Mouse (Mus musculus): Measurements from ENCODE around the gene Gli3. TPM values are rescaled to one million over a fixed set of nuclear protein-coding genes. Genes with fewer than 3 reads are reported as not detected.

Gli3 gene
- total and polyA plus RNA-seq, 3 experiments = 0.11 TPM; not detected in 2

DNA sequence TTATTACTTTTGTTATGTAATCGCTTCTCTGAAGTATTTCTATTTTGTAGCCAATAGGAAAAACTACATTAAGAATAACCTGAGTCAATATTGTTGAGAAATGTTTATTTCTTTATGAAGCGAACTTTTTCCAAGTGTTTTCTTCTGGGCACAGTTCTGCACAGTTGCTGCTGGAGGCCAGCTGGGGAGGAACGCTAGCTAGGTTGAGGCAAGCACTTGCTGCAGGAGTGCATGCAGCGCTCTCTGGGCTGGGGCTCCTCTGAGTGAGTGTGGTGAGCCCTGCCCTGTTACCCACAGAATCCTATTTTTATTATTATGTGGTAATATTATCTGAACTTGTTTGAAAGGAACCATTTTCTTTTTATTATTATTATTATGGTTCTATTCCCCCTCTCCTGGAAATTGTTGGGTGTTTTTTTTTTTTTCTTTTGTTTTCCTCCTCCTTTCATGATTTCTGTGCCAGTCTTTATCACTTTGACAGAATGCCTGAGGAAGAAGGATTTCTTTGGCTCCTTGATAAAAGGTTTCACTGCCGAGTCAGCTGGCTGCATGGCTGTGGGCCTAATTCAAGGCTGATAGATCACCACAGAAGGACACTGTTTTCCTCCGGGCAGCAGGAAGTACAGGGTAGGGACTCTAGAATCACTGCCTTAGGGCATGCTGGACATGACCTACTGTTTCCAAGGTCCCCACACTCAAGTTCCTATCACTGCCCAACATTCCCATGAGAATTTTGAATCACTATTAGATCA, 225.2 kb downstream of the Gli3 start:
- no peaks in the 10 kb centered on the region for H3K36me3 ChIP-seq (replicated peaks)
- H3K9me3 ChIP-seq (replicated peaks) = no peaks in the 10 kb centered on the region
- no peak overlapping the region for H3K4me3 ChIP-seq (ENCODE audit: low read depth, low read length)
- ATAC-seq (ENCODE audit: extremely low read depth, insufficient number of reproducible peaks, low FRiP score, poor library complexity, severe bottlenecking) (no peak), DNase-seq (ENCODE audit: low spot score) (no peak)
- H3K27me3 ChIP-seq (ENCODE audit: insufficient read depth, low read length) = no peaks in the 10 kb centered on the region
- no peaks in the 10 kb centered on the region for H3K4me1 ChIP-seq (ENCODE audit: insufficient read depth, low read depth, low read length)
- TF ChIP-seq POLR2AphosphoS5 (IDR thresholded peaks at IDR 0.05; ENCODE audit: insufficient replicate concordance, low read depth, low read length) (no peak), GATA1 (IDR thresholded peaks at IDR 0.05; ENCODE audit: borderline replicate concordance, low read length) (no peak), TAL1 (conservative IDR thresholded peaks at IDR 0.05; ENCODE audit: low read depth, low read length) (no peak), GATA2 (IDR thresholded peaks at IDR 0.05; ENCODE audit: borderline replicate concordance, low read depth, low read length) (no peak), CTCF (IDR thresholded peaks at IDR 0.05; ENCODE audit: low read depth, low read length) (no peak)

DNA sequence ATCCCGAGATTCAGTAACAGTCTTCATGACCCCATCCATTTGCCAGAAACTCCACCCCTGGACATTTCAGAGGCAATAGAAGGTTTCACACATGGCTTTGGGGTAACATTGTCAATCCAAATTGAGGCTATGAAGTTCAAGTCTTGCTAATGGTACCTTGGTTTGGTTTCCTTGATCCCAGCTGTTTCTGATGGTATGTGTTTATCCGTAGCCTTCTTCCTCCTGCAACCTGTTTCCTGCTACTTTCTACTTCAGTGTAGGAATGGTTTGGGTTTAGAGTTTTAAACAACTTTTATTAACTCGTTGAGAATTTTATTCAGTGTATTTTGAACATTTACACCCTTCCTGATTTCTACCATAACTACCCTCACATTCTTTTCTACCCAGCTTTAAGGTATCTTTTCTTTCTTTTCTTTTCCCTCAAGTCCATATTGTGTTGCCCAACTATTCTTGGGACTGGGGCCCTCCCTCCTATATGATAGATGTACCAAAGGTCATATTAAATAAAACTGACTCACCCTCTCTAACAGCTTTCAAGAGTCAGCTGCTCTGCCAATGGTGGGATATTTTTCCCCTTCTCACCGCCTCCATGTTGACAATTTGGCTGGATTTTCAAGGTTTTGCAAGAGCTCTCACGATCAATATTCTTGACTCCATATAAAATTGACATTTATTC, 225.9 kb downstream of the Gli3 start:
- DNase-seq (ENCODE audit: low spot score) (no peak), ATAC-seq (ENCODE audit: extremely low read depth, insufficient number of reproducible peaks, low FRiP score, poor library complexity, severe bottlenecking) (no peak)
- no peak for TF ChIP-seq GATA2 (IDR thresholded peaks at IDR 0.05; ENCODE audit: borderline replicate concordance, low read depth, low read length)
- TF ChIP-seq CTCF (IDR thresholded peaks at IDR 0.05; ENCODE audit: low read depth, low read length) = no peak
- no peak for TF ChIP-seq TAL1 (conservative IDR thresholded peaks at IDR 0.05; ENCODE audit: low read depth, low read length)
- TF ChIP-seq POLR2AphosphoS5 (IDR thresholded peaks at IDR 0.05; ENCODE audit: insufficient replicate concordance, low read depth, low read length) = no peak
- TF ChIP-seq GATA1 (IDR thresholded peaks at IDR 0.05; ENCODE audit: borderline replicate concordance, low read length) = no peak
- H3K4me1 ChIP-seq (ENCODE audit: insufficient read depth, low read depth, low read length) = no peaks in the 10 kb centered on the region
- no peaks in the 10 kb centered on the region for H3K36me3 ChIP-seq (replicated peaks)
- no peak overlapping the region for H3K4me3 ChIP-seq (ENCODE audit: low read depth, low read length)
- H3K27me3 ChIP-seq (ENCODE audit: insufficient read depth, low read length) = no peaks in the 10 kb centered on the region
- H3K9me3 ChIP-seq (replicated peaks) = no peaks in the 10 kb centered on the region

DNA sequence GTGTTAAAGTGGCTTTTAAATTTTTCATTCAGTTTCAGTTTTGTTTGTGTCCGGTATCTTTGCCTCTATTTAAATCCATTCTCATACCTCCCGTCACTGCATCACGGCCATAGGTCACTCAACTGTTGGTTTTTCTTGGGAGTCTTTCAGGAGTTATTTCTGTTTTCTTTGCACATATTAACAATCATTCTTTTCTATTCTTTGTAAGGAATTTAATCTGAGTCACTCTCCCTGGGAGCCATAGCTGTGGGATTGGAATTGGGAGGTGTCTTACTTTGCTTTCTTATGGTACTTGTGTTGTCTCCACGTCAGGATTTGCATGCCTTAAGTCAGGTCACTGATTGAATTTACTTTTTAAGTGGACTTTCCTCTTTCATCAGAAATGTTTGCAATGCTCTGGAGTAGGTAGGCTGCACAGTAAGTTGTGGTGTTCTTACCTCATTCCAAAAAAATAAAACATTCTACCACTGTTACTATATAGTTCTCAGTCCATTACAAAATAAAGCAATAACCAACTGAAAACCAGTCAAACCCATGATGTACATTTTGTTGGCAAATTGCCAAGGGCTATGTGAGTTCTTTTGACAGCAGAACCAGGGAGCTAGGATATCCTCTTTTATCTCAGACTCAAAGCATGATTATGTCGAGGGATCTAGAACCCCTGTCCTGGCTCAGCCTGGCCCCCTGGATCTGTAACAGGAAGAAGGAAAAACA, 228.9 kb downstream of the Gli3 start:
- DNase-seq (ENCODE audit: low spot score) = no peak
- no peak for ATAC-seq (ENCODE audit: extremely low read depth, insufficient number of reproducible peaks, low FRiP score, poor library complexity, severe bottlenecking)
- H3K36me3 ChIP-seq (replicated peaks) = no peaks in the 10 kb centered on the region
- H3K4me1 ChIP-seq (ENCODE audit: insufficient read depth, low read depth, low read length) = no peaks in the 10 kb centered on the region
- H3K9me3 ChIP-seq (replicated peaks) = no peaks in the 10 kb centered on the region
- no peak for TF ChIP-seq CTCF (IDR thresholded peaks at IDR 0.05; ENCODE audit: low read depth, low read length)
- TF ChIP-seq TAL1 (conservative IDR thresholded peaks at IDR 0.05; ENCODE audit: low read depth, low read length) = no peak
- no peak for TF ChIP-seq GATA2 (IDR thresholded peaks at IDR 0.05; ENCODE audit: borderline replicate concordance, low read depth, low read length)
- TF ChIP-seq POLR2AphosphoS5 (IDR thresholded peaks at IDR 0.05; ENCODE audit: insufficient replicate concordance, low read depth, low read length) = no peak
- no peak for TF ChIP-seq GATA1 (IDR thresholded peaks at IDR 0.05; ENCODE audit: borderline replicate concordance, low read length)
- H3K27me3 ChIP-seq (ENCODE audit: insufficient read depth, low read length) = no peaks in the 10 kb centered on the region; the same call in 1 of the 2 replicates
- no peak overlapping the region for H3K4me3 ChIP-seq (ENCODE audit: low read depth, low read length)

DNA sequence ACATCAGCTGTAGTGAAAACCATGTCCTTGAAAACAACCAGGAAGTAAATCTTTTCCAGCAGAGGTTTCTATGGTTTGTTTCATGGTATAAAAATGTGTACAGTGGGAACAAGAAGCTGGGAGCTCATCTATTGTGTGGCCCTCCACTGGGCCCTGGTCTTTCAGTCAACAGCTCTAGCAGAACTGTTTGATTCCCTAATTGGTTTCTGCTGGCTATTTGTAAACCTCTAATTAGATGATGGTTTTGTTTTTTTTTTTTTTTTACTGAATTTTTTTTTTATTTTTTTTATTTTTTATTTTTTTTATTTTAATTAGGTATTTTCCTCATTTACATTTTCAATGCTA, 229.4 kb downstream of the Gli3 start:
- no peaks in the 10 kb centered on the region for H3K36me3 ChIP-seq (replicated peaks)
- ATAC-seq (ENCODE audit: extremely low read depth, insufficient number of reproducible peaks, low FRiP score, poor library complexity, severe bottlenecking) = no peak
- no peak for DNase-seq (ENCODE audit: low spot score)
- no peaks in the 10 kb centered on the region; the same call in 1 of the 2 replicates for H3K27me3 ChIP-seq (ENCODE audit: insufficient read depth, low read length)
- TF ChIP-seq TAL1 (conservative IDR thresholded peaks at IDR 0.05; ENCODE audit: low read depth, low read length) (no peak), GATA1 (IDR thresholded peaks at IDR 0.05; ENCODE audit: borderline replicate concordance, low read length) (no peak), POLR2AphosphoS5 (IDR thresholded peaks at IDR 0.05; ENCODE audit: insufficient replicate concordance, low read depth, low read length) (no peak), GATA2 (IDR thresholded peaks at IDR 0.05; ENCODE audit: borderline replicate concordance, low read depth, low read length) (no peak), CTCF (IDR thresholded peaks at IDR 0.05; ENCODE audit: low read depth, low read length) (no peak)
- no peaks in the 10 kb centered on the region for H3K4me1 ChIP-seq (ENCODE audit: insufficient read depth, low read depth, low read length)
- H3K9me3 ChIP-seq (replicated peaks) = no peaks in the 10 kb centered on the region
- no peak overlapping the region for H3K4me3 ChIP-seq (ENCODE audit: low read depth, low read length)

- H3K4me1 ChIP-seq (ENCODE audit: insufficient read depth, low read depth, low read length) = no peaks in the 10 kb centered on the region
- no peaks in the 10 kb centered on the region; the same call in 1 of the 2 replicates for H3K27me3 ChIP-seq (ENCODE audit: insufficient read depth, low read length)
- ATAC-seq (ENCODE audit: extremely low read depth, insufficient number of reproducible peaks, low FRiP score, poor library complexity, severe bottlenecking) (no peak), DNase-seq (ENCODE audit: low spot score) (no peak)
- no peak overlapping the region for H3K4me3 ChIP-seq (ENCODE audit: low read depth, low read length)
- no peak for TF ChIP-seq POLR2AphosphoS5 (IDR thresholded peaks at IDR 0.05; ENCODE audit: insufficient replicate concordance, low read depth, low read length)
- TF ChIP-seq GATA1 (IDR thresholded peaks at IDR 0.05; ENCODE audit: borderline replicate concordance, low read length) = no peak
- TF ChIP-seq TAL1 (conservative IDR thresholded peaks at IDR 0.05; ENCODE audit: low read depth, low read length) = no peak
- TF ChIP-seq GATA2 (IDR thresholded peaks at IDR 0.05; ENCODE audit: borderline replicate concordance, low read depth, low read length) = no peak
- no peak for TF ChIP-seq CTCF (IDR thresholded peaks at IDR 0.05; ENCODE audit: low read depth, low read length)
- no peaks in the 10 kb centered on the region for H3K36me3 ChIP-seq (replicated peaks)
- no peaks in the 10 kb centered on the region for H3K9me3 ChIP-seq (replicated peaks)
Observed at GRCm38 (mm10) chr13:15698284-15698683, 235.2 kb downstream of the Gli3 start.

DNA sequence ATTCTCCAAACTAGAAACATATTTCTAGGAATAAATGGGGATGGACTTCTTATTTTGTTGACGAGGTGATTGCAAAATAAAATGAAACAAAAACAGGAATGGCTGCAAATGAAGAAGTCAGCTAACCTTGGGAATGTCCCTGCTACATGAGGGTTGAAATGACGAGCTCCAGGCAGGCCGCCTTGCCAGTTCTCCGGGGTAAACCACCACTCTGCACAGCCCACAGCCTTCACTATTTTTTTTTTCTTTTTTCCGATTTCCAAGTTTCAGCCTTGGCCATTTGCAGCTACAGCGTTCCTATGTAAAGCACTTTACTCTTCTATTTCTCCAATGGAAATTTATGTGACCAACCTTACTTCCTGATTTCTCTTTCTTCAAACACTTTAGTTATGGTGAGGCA, 236.1 kb downstream of the Gli3 start:
- Histone ChIP-seq H3K4me3 (ENCODE audit: low read depth, low read length) (no peak overlapping the region), H3K9me3 (replicated peaks) (no peaks in the 10 kb centered on the region), H3K4me1 (ENCODE audit: insufficient read depth, low read depth, low read length) (no peaks in the 10 kb centered on the region), H3K36me3 (replicated peaks) (no peaks in the 10 kb centered on the region), H3K27me3 (ENCODE audit: insufficient read depth, low read length) (no peaks in the 10 kb centered on the region; the same call in 1 of the 2 replicates)
- no peak for ATAC-seq (ENCODE audit: extremely low read depth, insufficient number of reproducible peaks, low FRiP score, poor library complexity, severe bottlenecking)
- DNase-seq (ENCODE audit: low spot score) = no peak
- TF ChIP-seq GATA2 (IDR thresholded peaks at IDR 0.05; ENCODE audit: borderline replicate concordance, low read depth, low read length) (no peak), TAL1 (conservative IDR thresholded peaks at IDR 0.05; ENCODE audit: low read depth, low read length) (no peak), CTCF (IDR thresholded peaks at IDR 0.05; ENCODE audit: low read depth, low read length) (no peak), GATA1 (IDR thresholded peaks at IDR 0.05; ENCODE audit: borderline replicate concordance, low read length) (no peak), POLR2AphosphoS5 (IDR thresholded peaks at IDR 0.05; ENCODE audit: insufficient replicate concordance, low read depth, low read length) (no peak)
